Mouse (Mus musculus): Measurements from ENCODE around the gene 2410002F23Rik. TPM values are rescaled to one million over a fixed set of nuclear protein-coding genes. Genes with fewer than 3 reads are reported as not detected.
"Not testable (repeated sequence)": the region's sequence is repeated elsewhere in the genome, so short reads cannot be mapped to it uniquely, and the experiment has no call there.

2410002F23Rik gene
- polyA plus RNA-seq (2016; fragmentation: Nextera tagmentation; extraction: Ambion mirVana) = 172 and 189 TPM in 2 replicates

DNA sequence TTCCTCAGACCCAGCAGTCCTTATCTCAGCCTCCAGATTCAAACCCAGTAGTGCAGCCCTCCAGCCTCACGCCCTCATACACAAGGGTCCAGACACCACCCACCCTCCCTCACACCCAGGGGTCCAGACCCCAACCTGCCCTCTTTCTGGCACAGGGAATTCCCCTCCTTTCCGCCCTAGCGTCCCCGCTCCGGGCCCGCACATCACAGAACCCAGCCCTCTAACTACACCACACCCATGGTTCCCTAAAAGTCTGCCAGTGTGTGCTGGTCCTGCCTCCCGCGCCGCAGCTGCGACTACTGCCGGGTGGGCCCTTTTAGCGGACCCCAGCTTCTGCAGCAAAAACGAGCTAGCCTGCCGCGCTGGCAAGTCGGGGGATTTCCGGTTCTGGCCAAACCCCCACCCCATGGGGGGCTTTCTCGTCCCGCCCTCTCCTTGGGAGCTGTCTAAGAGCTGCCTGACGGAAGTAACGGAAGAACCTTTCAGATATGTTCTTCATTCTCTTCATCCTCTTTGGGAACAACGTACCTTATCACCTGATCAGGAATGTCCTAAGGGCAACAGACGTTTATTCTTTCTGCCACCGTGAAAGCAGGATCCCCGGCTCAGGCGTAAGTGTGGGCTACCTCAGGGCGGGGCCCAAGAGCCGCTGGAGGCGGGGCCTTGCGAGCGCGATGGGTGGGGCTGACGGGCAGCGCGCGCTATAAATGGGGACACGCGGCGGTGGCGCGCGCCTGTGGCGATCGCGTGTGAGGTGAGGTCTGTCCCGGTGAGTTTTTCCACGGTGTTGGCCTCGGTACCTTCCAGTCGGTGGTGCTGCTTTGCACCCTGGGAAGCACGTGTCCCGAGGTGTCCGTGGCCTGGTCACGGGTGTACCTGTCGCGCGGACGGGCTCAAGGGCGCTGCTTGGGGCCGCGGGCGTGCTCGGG lies at the start of gene 2410002F23Rik, which contains the start of gene 1700028J19Rik:
2410002F23Rik (plus strand) TSS at position 668 of the 929 bp plus-strand sequence.
1700028J19Rik (minus strand) TSS at position 641 of the 929 bp plus-strand sequence.
- H3K27ac ChIP-seq (replicated peaks) = peak within 1 kb of the TSS; percentile 95
- peaks cover 36% of the 10 kb centered on the region for H3K36me3 ChIP-seq
- H3K9me3 ChIP-seq (replicated peaks) = no peaks in the 10 kb centered on the region
- under 1% methylated on average over 62 of the region's 62 CpGs for WGBS
- H3K27me3 ChIP-seq (ENCODE audit: low read depth, poor library complexity, severe bottlenecking) = no peaks in the 10 kb centered on the region
- H3K4me1 ChIP-seq = peaks cover 30% of the 10 kb centered on the region
- peak within 1 kb of the TSS; percentile 73 for H3K4me3 ChIP-seq
- DNase-seq (ENCODE audit: low spot score) = peak; percentile 91

- Histone ChIP-seq H3K36me3 (no peaks in the 10 kb centered on the region), H3K27ac (replicated peaks) (no peak within 1 kb of the TSS), H3K4me1 (no peaks in the 10 kb centered on the region), H3K9me3 (replicated peaks) (no peaks in the 10 kb centered on the region), H3K27me3 (ENCODE audit: low read depth, poor library complexity, severe bottlenecking) (no peaks in the 10 kb centered on the region), H3K4me3 (no peak within 1 kb of the TSS)
- WGBS = 67% methylated on average over 3 of the region's 3 CpGs
- DNase-seq (ENCODE audit: low spot score) = no peak
Observed at GRCm38 (mm10) chr7:44197891-44198290, 48.6 kb upstream of the 2410002F23Rik start, which contains the start of gene Klk1b3. Klk1b3 (plus strand) TSS chr7:44198191.

DNA sequence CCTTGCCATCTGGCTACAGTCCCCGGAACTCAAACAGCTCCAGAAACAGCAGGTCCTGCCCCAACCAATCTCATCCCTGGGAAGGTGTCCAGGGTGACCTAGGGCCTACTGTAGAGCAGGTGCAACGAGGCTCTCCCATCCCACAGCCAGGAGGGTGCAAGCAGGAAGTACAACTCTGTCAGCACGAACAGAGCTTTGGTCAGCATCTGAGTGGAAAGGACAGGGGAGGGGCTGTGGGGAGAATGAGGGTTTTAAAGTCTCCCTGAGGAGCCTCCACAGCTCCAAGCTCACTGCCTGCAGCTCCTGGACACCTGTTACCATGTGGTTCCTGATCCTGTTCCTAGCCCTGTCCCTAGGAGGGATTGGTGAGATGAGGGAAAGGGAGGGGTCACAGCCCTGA lies 39.4 kb upstream of the 2410002F23Rik start, which contains the start of gene Klk1b4:
Klk1b4 (plus strand) TSS at position 301 of the 400 bp plus-strand sequence.
- not testable (repeated sequence) for H3K4me3 ChIP-seq; H3K27ac ChIP-seq (replicated peaks); H3K4me1 ChIP-seq; DNase-seq (ENCODE audit: low spot score); H3K36me3 ChIP-seq; H3K9me3 ChIP-seq (replicated peaks); H3K27me3 ChIP-seq (ENCODE audit: low read depth, poor library complexity, severe bottlenecking)
- WGBS = 59% methylated on average over 3 of the region's 3 CpGs

DNA sequence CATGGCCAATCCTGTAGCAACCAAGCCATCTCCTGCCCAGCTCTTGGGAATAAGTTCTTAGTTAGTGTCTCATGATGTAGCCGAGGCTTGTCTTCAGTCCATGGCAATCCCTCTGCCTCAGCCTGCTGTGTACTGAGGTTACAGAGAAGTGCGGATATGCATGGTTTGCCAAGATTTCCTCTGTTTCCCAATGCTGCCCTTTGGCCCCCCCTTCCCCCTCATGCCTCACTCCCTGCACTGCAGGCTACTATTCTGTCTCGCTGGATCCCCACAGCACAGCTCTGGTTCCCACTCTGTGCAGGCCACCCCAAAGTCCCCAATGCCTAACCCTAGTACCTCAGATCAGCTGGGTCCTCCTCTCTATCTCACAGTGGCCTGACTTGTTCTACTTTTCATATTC lies 38.2 kb upstream of the 2410002F23Rik start:
- Histone ChIP-seq H3K4me3 (no peak overlapping the region), H3K36me3 (no peaks in the 10 kb centered on the region), H3K9me3 (replicated peaks) (no peaks in the 10 kb centered on the region), H3K4me1 (no peaks in the 10 kb centered on the region), H3K27me3 (ENCODE audit: low read depth, poor library complexity, severe bottlenecking) (no peaks in the 10 kb centered on the region), H3K27ac (replicated peaks) (no peak overlapping the region)
- WGBS = 76% methylated on average over 3 of the region's 3 CpGs
- no peak for DNase-seq (ENCODE audit: low spot score)

DNA sequence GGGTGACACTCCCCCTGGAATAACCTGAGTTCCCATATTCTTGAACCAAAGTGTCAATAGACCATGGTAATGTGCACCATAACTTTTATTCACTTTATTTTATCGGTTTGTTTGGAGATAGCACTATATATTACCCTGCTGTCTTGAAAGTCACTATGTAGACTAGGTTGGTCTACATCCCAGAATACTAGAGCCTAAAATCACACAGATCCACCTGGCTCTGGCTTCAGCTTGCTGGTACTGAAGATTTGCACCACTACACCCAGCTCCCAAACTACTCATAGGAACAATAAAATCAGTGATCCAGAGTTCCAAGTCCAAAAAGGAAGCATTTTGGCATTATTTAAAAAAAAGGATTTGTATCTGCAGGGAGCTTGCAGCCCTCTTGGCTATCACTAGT lies 30.9 kb upstream of the 2410002F23Rik start, which contains the start of gene Klk1b5:
Klk1b5 (plus strand) TSS at position 301 of the 400 bp plus-strand sequence.
- H3K4me3 ChIP-seq = no peak within 1 kb of the TSS
- no peaks in the 10 kb centered on the region for H3K36me3 ChIP-seq
- no peak within 1 kb of the TSS for H3K27ac ChIP-seq (replicated peaks)
- H3K27me3 ChIP-seq (ENCODE audit: low read depth, poor library complexity, severe bottlenecking) = no peaks in the 10 kb centered on the region
- 81% methylated on average over 1 of the region's 1 CpGs for WGBS
- H3K4me1 ChIP-seq = no peaks in the 10 kb centered on the region
- no peak for DNase-seq (ENCODE audit: low spot score)
- H3K9me3 ChIP-seq (replicated peaks) = no peaks in the 10 kb centered on the region

DNA sequence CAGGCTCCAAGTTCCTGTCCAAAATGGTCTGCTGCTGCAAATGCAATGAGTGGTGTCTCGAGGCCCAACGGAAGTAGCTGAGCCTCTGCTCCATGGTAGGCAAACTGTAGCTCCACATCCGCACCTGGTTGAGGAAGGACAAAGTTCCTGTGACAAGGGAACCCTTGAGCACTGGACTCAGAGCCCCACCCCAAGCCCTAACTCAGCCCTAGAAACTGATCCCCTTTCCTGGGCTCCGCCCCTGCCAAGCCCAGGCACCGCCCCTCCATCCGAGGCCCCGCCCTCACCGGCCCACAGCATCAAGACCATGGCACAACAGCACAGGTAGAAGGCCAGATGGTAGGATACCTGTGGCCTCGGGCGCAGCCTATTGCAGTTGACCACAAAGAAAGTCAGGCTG lies 24.9 kb upstream of the 2410002F23Rik start:
- H3K9me3 ChIP-seq (replicated peaks); H3K27ac ChIP-seq (replicated peaks); H3K4me3 ChIP-seq; H3K4me1 ChIP-seq; H3K27me3 ChIP-seq (ENCODE audit: low read depth, poor library complexity, severe bottlenecking); H3K36me3 ChIP-seq; DNase-seq (ENCODE audit: low spot score): not testable (repeated sequence)
- WGBS = 72% methylated on average over 9 of the region's 10 CpGs

GRCm38 (mm10) chr7:44222335-44222734 lies 24.2 kb upstream of the 2410002F23Rik start:
- H3K4me1 ChIP-seq; H3K36me3 ChIP-seq; DNase-seq (ENCODE audit: low spot score); H3K27me3 ChIP-seq (ENCODE audit: low read depth, poor library complexity, severe bottlenecking); H3K9me3 ChIP-seq (replicated peaks); H3K27ac ChIP-seq (replicated peaks); H3K4me3 ChIP-seq: not testable (repeated sequence)
- 82% methylated on average over 6 of the region's 6 CpGs for WGBS

GRCm38 (mm10) chr7:44225076-44225475 lies 21.4 kb upstream of the 2410002F23Rik start, which contains the start of gene Klk1:
Klk1 (plus strand) TSS chr7:44225360.
- DNase-seq (ENCODE audit: low spot score) = no peak
- 46% methylated on average over 1 of the region's 1 CpGs for WGBS

DNA sequence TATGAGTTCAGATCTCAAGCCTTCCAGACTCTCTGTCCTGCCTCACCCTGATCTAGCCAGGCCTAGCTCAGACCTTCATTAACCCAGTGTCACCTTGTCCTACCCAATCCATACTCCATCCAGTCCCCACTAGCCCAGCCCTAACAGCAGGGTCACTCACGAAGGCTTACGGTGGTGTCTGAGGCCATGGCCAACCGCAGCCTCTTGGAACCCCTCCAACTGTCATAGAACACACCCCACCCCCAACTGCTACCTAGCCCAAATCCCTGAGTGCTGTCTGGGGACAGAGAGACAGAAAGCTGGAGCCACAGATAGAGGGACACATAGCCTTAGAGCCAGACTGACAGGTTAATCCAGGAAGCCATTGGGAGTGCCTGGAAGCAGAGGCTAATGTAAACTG lies 10.6 kb upstream of the 2410002F23Rik start, which contains the start of gene Gm36864:
Gm36864 (plus strand) TSS at position 269 of the 400 bp plus-strand sequence.
- DNase-seq (ENCODE audit: low spot score) = no peak
- WGBS = 77% methylated on average over 3 of the region's 3 CpGs

More at GRCm38 (mm10) chr7:44225076-44225475, 21.4 kb upstream of the 2410002F23Rik start, which contains the start of gene Klk1:
- no peaks in the 10 kb centered on the region for H3K9me3 ChIP-seq (replicated peaks)
- H3K4me3 ChIP-seq = no peak within 1 kb of the TSS
- H3K27ac ChIP-seq (replicated peaks) = no peak within 1 kb of the TSS
- H3K4me1 ChIP-seq = no peaks in the 10 kb centered on the region
- H3K27me3 ChIP-seq (ENCODE audit: low read depth, poor library complexity, severe bottlenecking) = no peaks in the 10 kb centered on the region
- no peaks in the 10 kb centered on the region for H3K36me3 ChIP-seq

GRCm38 (mm10) chr7:44239913-44240312 lies 6.6 kb upstream of the 2410002F23Rik start:
- no peaks in the 10 kb centered on the region; the same call in 1 of the 2 replicates for H3K9me3 ChIP-seq (replicated peaks)

More for the DNA sequence above, 10.6 kb upstream of the 2410002F23Rik start, which contains the start of gene Gm36864:
- Histone ChIP-seq H3K4me3 (no peak within 1 kb of the TSS), H3K36me3 (no peaks in the 10 kb centered on the region), H3K27ac (replicated peaks) (no peak within 1 kb of the TSS), H3K9me3 (replicated peaks) (no peaks in the 10 kb centered on the region; the same call in 1 of the 2 replicates), H3K4me1 (no peaks in the 10 kb centered on the region), H3K27me3 (ENCODE audit: low read depth, poor library complexity, severe bottlenecking) (no peaks in the 10 kb centered on the region)

DNA sequence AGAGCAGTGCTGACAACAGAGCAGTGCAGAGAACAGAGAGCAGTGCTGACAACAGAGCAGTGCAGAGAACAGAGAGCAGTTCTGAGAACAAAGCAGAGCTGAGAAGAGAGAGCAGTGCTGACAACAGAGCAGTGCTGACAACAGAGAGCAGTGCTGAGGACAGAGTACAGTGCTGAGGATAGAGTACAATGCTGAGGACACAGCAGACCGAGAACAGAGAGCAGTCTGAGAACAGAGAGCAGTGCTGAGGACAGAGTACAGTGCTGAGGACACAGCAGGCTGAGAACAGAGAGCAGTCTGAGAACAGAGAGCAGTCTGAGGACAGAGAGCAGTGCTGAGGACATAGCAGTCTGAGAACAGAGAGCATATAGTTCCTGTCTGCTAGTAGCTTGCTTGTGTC lies 5.8 kb upstream of the 2410002F23Rik start:
- WGBS = 61% methylated on average over 1 of the region's 1 CpGs
- Histone ChIP-seq H3K27me3 (ENCODE audit: low read depth, poor library complexity, severe bottlenecking) (no peaks in the 10 kb centered on the region), H3K9me3 (replicated peaks) (no peaks in the 10 kb centered on the region; the same call in 1 of the 2 replicates), H3K27ac (replicated peaks) (no peak overlapping the region), H3K4me3 (no peak overlapping the region), H3K36me3 (no peaks in the 10 kb centered on the region), H3K4me1 (peaks cover 8% of the 10 kb centered on the region)
- DNase-seq (ENCODE audit: low spot score) = no peak

More at GRCm38 (mm10) chr7:44239913-44240312, 6.6 kb upstream of the 2410002F23Rik start:
- no peak for DNase-seq (ENCODE audit: low spot score)
- no peaks in the 10 kb centered on the region for H3K36me3 ChIP-seq
- H3K27ac ChIP-seq (replicated peaks) = no peak overlapping the region
- no peak overlapping the region for H3K4me3 ChIP-seq
- no peaks in the 10 kb centered on the region for H3K27me3 ChIP-seq (ENCODE audit: low read depth, poor library complexity, severe bottlenecking)
- no peaks in the 10 kb centered on the region for H3K4me1 ChIP-seq
- WGBS = 58% methylated on average over 2 of the region's 2 CpGs

DNA sequence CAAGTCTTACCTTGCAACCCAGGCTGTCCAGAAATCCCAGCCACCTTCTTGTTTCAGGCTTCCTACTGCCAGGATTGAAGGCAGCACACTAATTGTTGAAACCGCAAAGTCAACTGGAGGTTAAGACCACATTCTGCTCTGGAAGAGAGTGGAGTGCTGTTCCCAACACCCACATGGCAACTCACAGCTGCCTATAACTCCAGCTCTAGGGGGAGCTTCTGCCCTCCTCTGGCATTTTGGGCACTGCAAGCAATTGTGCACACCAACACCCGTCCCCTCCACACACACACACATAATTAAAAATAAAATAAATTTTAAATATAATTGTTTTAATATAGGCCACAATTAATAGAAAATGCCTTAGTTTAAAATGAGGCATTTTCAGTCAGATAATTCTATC lies 5.4 kb upstream of the 2410002F23Rik start:
- Histone ChIP-seq H3K4me1 (peaks cover 10% of the 10 kb centered on the region), H3K27ac (replicated peaks) (no peak overlapping the region), H3K9me3 (replicated peaks) (no peaks in the 10 kb centered on the region; the same call in 1 of the 2 replicates), H3K4me3 (no peak overlapping the region), H3K27me3 (ENCODE audit: low read depth, poor library complexity, severe bottlenecking) (no peaks in the 10 kb centered on the region), H3K36me3 (no peaks in the 10 kb centered on the region)
- WGBS = 82% methylated on average over 2 of the region's 2 CpGs
- DNase-seq (ENCODE audit: low spot score) = no peak

Data from midbrain, embryonic 10.5 days (tissue).